Comparison of ENCODE assay signal across 20 mouse cellular contexts in the genomic region with DNA sequence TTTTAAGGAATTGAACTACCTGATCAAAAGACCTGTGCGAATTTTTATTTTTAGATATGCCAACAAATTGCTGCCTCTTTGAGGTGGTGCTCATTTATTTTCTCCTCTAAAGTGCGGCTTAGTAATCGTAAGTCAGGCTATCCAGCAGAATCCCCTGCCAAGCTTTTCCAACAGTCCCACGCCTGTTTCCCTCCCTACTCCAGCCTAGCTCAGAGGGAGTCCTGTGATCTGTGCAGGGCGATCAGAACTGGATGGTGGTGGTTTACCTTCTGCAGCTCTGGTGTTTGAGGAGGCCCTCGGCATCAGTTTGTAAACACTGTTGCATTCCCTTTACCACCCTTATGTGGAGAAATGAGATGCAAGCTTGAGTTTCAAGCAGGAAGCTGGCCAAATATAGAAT. TPM values are rescaled to one million over a fixed set of nuclear protein-coding genes. Genes with fewer than 3 reads are reported as not detected.
DNase-seq lines count a peak whose midpoint lies in the region; ATAC-seq lines count a peak whose summit lies in the region.
"Had no signal": no experiment of that assay in that cellular context is flagged by ENCODE, and none has a peak within 500 bp of the region (broad histone marks: within the 10 kb centered on the region; RNA-seq: fewer than 3 reads in every experiment).

No protein-coding gene starts in this region.

- H3K9ac ChIP-seq in forebrain, embryonic 16.5 days (replicated peaks; ENCODE audit: low read depth, low read length), result no peak overlapping the region
- H3K9ac ChIP-seq in forebrain, embryonic 11.5 days (ENCODE audit: low read length), result no peak overlapping the region
- peak overlapping the region; percentile 14; the same call in 1 of the 2 replicates for H3K9ac ChIP-seq in heart, embryonic 13.5 days
- H3K9ac ChIP-seq in neural tube, embryonic 13.5 days, result no peak overlapping the region
- H3K9ac ChIP-seq in neural tube, embryonic 15.5 days (replicated peaks), result no peak overlapping the region
- H3K9ac ChIP-seq: hindbrain, embryonic 12.5 days; midbrain, embryonic 15.5 days had no signal

- peaks cover 42% of the 10 kb centered on the region for H3K4me1 ChIP-seq in forebrain, embryonic 16.5 days (replicated peaks; ENCODE audit: control insufficient read depth, insufficient read depth, low read length)
- peaks cover 4% of the 10 kb centered on the region; the same call in 1 of the 2 replicates for H3K4me1 ChIP-seq in forebrain, embryonic 11.5 days (replicated peaks; ENCODE audit: control insufficient read depth, insufficient read depth, low read length)
- H3K4me1 ChIP-seq in heart, embryonic 13.5 days, result peaks cover 55% of the 10 kb centered on the region
- peaks cover 43% of the 10 kb centered on the region for H3K4me1 ChIP-seq in neural tube, embryonic 13.5 days (replicated peaks)
- H3K4me1 ChIP-seq in neural tube, embryonic 15.5 days, result peaks cover 41% of the 10 kb centered on the region
- peaks cover 41% of the 10 kb centered on the region for H3K4me1 ChIP-seq in midbrain, embryonic 10.5 days

- ATAC-seq in forebrain, embryonic 16.5 days, result no peak
- ATAC-seq in forebrain, embryonic 11.5 days (replicated peaks; ENCODE audit: low FRiP score), result no peak
- no peak for ATAC-seq in heart, embryonic 13.5 days (ENCODE audit: extremely low read depth, insufficient number of reproducible peaks, low FRiP score, low TSS enrichment)
- ATAC-seq in neural tube, embryonic 13.5 days (ENCODE audit: low read depth), result no peak
- ATAC-seq in neural tube, embryonic 15.5 days (ENCODE audit: low FRiP score), result no peak
- ATAC-seq: intestine, embryonic 16.5 days; midbrain, embryonic 15.5 days; Patski had no signal

- H3K27ac ChIP-seq in forebrain, embryonic 16.5 days (ENCODE audit: low read length), result no peak overlapping the region
- H3K27ac ChIP-seq in forebrain, embryonic 11.5 days (ENCODE audit: low read depth, low read length), result no peak overlapping the region
- H3K27ac ChIP-seq in heart, embryonic 13.5 days (replicated peaks), result no peak overlapping the region
- H3K27ac ChIP-seq in neural tube, embryonic 13.5 days (replicated peaks), result no peak overlapping the region
- H3K27ac ChIP-seq in neural tube, embryonic 15.5 days (replicated peaks), result no peak overlapping the region
- H3K27ac ChIP-seq in midbrain, embryonic 10.5 days (replicated peaks), result no peak overlapping the region
- H3K27ac ChIP-seq: hindbrain, embryonic 12.5 days; midbrain, embryonic 15.5 days had no signal

- H3K4me2 ChIP-seq in forebrain, embryonic 16.5 days (ENCODE audit: low read length), result 0 out of 2 replicates have a peak overlapping the region, but pooled peaks have one; percentile 32
- no peak overlapping the region for H3K4me2 ChIP-seq in forebrain, embryonic 11.5 days (ENCODE audit: low read depth, low read length, severe bottlenecking)
- 0 out of 2 replicates have a peak overlapping the region, but pooled peaks have one; percentile 16 for H3K4me2 ChIP-seq in heart, embryonic 13.5 days
- H3K4me2 ChIP-seq in neural tube, embryonic 13.5 days, result 0 out of 2 replicates have a peak overlapping the region, but pooled peaks have one; percentile 3
- H3K4me2 ChIP-seq in neural tube, embryonic 15.5 days, result no peak overlapping the region
- H3K4me2 ChIP-seq: hindbrain, embryonic 12.5 days; midbrain, embryonic 15.5 days had no signal

- no peaks in the 10 kb centered on the region for H3K36me3 ChIP-seq in forebrain, embryonic 16.5 days (ENCODE audit: control insufficient read depth, insufficient read depth)
- no peaks in the 10 kb centered on the region for H3K36me3 ChIP-seq in forebrain, embryonic 11.5 days (ENCODE audit: control insufficient read depth, insufficient read depth, low read length)
- no peaks in the 10 kb centered on the region for H3K36me3 ChIP-seq in heart, embryonic 13.5 days
- H3K36me3 ChIP-seq in neural tube, embryonic 13.5 days, result no peaks in the 10 kb centered on the region
- H3K36me3 ChIP-seq in neural tube, embryonic 15.5 days, result no peaks in the 10 kb centered on the region
- no peaks in the 10 kb centered on the region for H3K36me3 ChIP-seq in midbrain, embryonic 10.5 days
- H3K36me3 ChIP-seq: hindbrain, embryonic 12.5 days; midbrain, embryonic 15.5 days had no signal

- H3K9me3 ChIP-seq in forebrain, embryonic 16.5 days (ENCODE audit: control insufficient read depth, low read length), result no peaks in the 10 kb centered on the region
- H3K9me3 ChIP-seq in forebrain, embryonic 11.5 days (ENCODE audit: control insufficient read depth, low read length), result no peaks in the 10 kb centered on the region
- H3K9me3 ChIP-seq in heart, embryonic 13.5 days, result no peaks in the 10 kb centered on the region
- no peaks in the 10 kb centered on the region for H3K9me3 ChIP-seq in neural tube, embryonic 13.5 days
- H3K9me3 ChIP-seq in neural tube, embryonic 15.5 days (replicated peaks), result no peaks in the 10 kb centered on the region
- H3K9me3 ChIP-seq in midbrain, embryonic 10.5 days (replicated peaks), result no peaks in the 10 kb centered on the region
- H3K9me3 ChIP-seq: hindbrain, embryonic 12.5 days; midbrain, embryonic 15.5 days had no signal

- H3K4me3 ChIP-seq in forebrain, embryonic 16.5 days (replicated peaks; ENCODE audit: low read length), result no peak overlapping the region
- no peak overlapping the region for H3K4me3 ChIP-seq in forebrain, embryonic 11.5 days (ENCODE audit: low read depth, low read length)
- H3K4me3 ChIP-seq in heart, embryonic 13.5 days, result no peak overlapping the region
- H3K4me3 ChIP-seq in neural tube, embryonic 13.5 days, result no peak overlapping the region
- no peak overlapping the region for H3K4me3 ChIP-seq in neural tube, embryonic 15.5 days (replicated peaks)
- no peak overlapping the region for H3K4me3 ChIP-seq in midbrain, embryonic 10.5 days
- H3K4me3 ChIP-seq: hindbrain, embryonic 12.5 days; midbrain, embryonic 15.5 days had no signal

- WGBS in forebrain, embryonic 16.5 days, result 49% methylated on average over 6 of the region's 6 CpGs
- WGBS in forebrain, embryonic 11.5 days, result 80% methylated on average over 6 of the region's 6 CpGs
- WGBS in heart, embryonic 13.5 days, result 60% methylated on average over 6 of the region's 6 CpGs
- WGBS in neural tube, embryonic 13.5 days, result 79% methylated on average over 6 of the region's 6 CpGs
- WGBS in neural tube, embryonic 15.5 days, result 71% methylated on average over 6 of the region's 6 CpGs
- 76% methylated on average over 6 of the region's 6 CpGs for WGBS in midbrain, embryonic 10.5 days

- no peaks in the 10 kb centered on the region for H3K27me3 ChIP-seq in forebrain, embryonic 16.5 days (replicated peaks; ENCODE audit: control insufficient read depth, insufficient read depth, low read length)
- 0 out of 2 replicates have a peak, but pooled peaks cover under 1% of the 10 kb centered on the region for H3K27me3 ChIP-seq in forebrain, embryonic 11.5 days (ENCODE audit: control insufficient read depth, insufficient read depth, low read length)
- peaks cover 2% of the 10 kb centered on the region for H3K27me3 ChIP-seq in heart, embryonic 13.5 days (replicated peaks)
- H3K27me3 ChIP-seq in neural tube, embryonic 13.5 days, result peaks cover 6% of the 10 kb centered on the region
- H3K27me3 ChIP-seq in neural tube, embryonic 15.5 days (replicated peaks), result no peaks in the 10 kb centered on the region
- peaks cover 11% of the 10 kb centered on the region for H3K27me3 ChIP-seq in midbrain, embryonic 10.5 days (ENCODE audit: low read depth, poor library complexity, severe bottlenecking)
- H3K27me3 ChIP-seq: Patski had no signal

- no peak for DNase-seq in forebrain, embryonic 11.5 days (ENCODE audit: low spot score)
- DNase-seq in heart, adult 9 months (ENCODE audit: low spot score in 2 of 2), result no peak
- no peak for DNase-seq in spleen, postnatal 14 days (ENCODE audit: low spot score in 2 of 2)
- no peak for DNase-seq in midbrain, embryonic 10.5 days (ENCODE audit: low spot score)
- DNase-seq: B cell, adult 2 months; cerebellum, adult 8-10 months; kidney, postnatal 14 days; left cerebral cortex, postnatal 4 days; right cerebral cortex, postnatal 14 days had no signal

RNA-seq across cellular contexts. Expression of gene Ptpra, which starts 3.3 kb away (rescaled TPM):
- polyA plus RNA-seq in forebrain, embryonic 16.5 days (2015; fragmentation: Nextera tagmentation; extraction: Ambion mirVana), result 152 and 160 TPM in 2 replicates
- polyA plus RNA-seq in forebrain, embryonic 11.5 days (2014; fragmentation: Nextera tagmentation; extraction: Ambion mirVana), result 116 and 128 TPM in 2 replicates
- polyA plus RNA-seq in heart, embryonic 13.5 days (2015; fragmentation: Nextera tagmentation; extraction: Ambion mirVana), result 64.0 and 64.6 TPM in 2 replicates
- polyA plus RNA-seq in neural tube, embryonic 13.5 days (2015; fragmentation: Nextera tagmentation; extraction: Ambion mirVana), result 123 and 131 TPM in 2 replicates
- polyA plus RNA-seq in neural tube, embryonic 15.5 days (2015; fragmentation: Nextera tagmentation; extraction: Ambion mirVana), result 123 and 129 TPM in 2 replicates
- polyA plus RNA-seq in midbrain, embryonic 10.5 days (2016; fragmentation: Nextera tagmentation; extraction: Ambion mirVana), result 88.2 and 91.8 TPM in 2 replicates

RNA-seq across cellular contexts. Expression of gene Pced1a, which starts 28.9 kb away (rescaled TPM):
- polyA plus RNA-seq in forebrain, embryonic 16.5 days (2015; fragmentation: Nextera tagmentation; extraction: Ambion mirVana), result 17.3 and 17.8 TPM in 2 replicates
- polyA plus RNA-seq in forebrain, embryonic 11.5 days (2014; fragmentation: Nextera tagmentation; extraction: Ambion mirVana), result 9.6 and 12.2 TPM in 2 replicates
- 7.0 and 7.1 TPM in 2 replicates for polyA plus RNA-seq in heart, embryonic 13.5 days (2015; fragmentation: Nextera tagmentation; extraction: Ambion mirVana)
- 10.2 and 11.7 TPM in 2 replicates for polyA plus RNA-seq in neural tube, embryonic 13.5 days (2015; fragmentation: Nextera tagmentation; extraction: Ambion mirVana)
- 14.3 and 16.0 TPM in 2 replicates for polyA plus RNA-seq in neural tube, embryonic 15.5 days (2015; fragmentation: Nextera tagmentation; extraction: Ambion mirVana)
- polyA plus RNA-seq in midbrain, embryonic 10.5 days (2016; fragmentation: Nextera tagmentation; extraction: Ambion mirVana), result 13.9 and 14.4 TPM in 2 replicates

RNA-seq across cellular contexts. Expression of gene Vps16, which starts 29.3 kb away (rescaled TPM):
- 134 and 138 TPM in 2 replicates for polyA plus RNA-seq in forebrain, embryonic 16.5 days (2015; fragmentation: Nextera tagmentation; extraction: Ambion mirVana)
- polyA plus RNA-seq in forebrain, embryonic 11.5 days (2014; fragmentation: Nextera tagmentation; extraction: Ambion mirVana), result 95.8 and 103 TPM in 2 replicates
- 51.8 and 55.4 TPM in 2 replicates for polyA plus RNA-seq in heart, embryonic 13.5 days (2015; fragmentation: Nextera tagmentation; extraction: Ambion mirVana)
- polyA plus RNA-seq in neural tube, embryonic 13.5 days (2015; fragmentation: Nextera tagmentation; extraction: Ambion mirVana), result 98.2 and 103 TPM in 2 replicates
- polyA plus RNA-seq in neural tube, embryonic 15.5 days (2015; fragmentation: Nextera tagmentation; extraction: Ambion mirVana), result 102 TPM in 2 replicates
- 117 and 126 TPM in 2 replicates for polyA plus RNA-seq in midbrain, embryonic 10.5 days (2016; fragmentation: Nextera tagmentation; extraction: Ambion mirVana)

RNA-seq across cellular contexts. Expression of gene Tmem239, which starts 47.1 kb away (rescaled TPM):
- polyA plus RNA-seq in forebrain, embryonic 16.5 days (2015; fragmentation: Nextera tagmentation; extraction: Ambion mirVana), result 0.27 TPM in 1 of 2 replicates, not detected in the other
- polyA plus RNA-seq in forebrain, embryonic 11.5 days (2014; fragmentation: Nextera tagmentation; extraction: Ambion mirVana), result not detected in 2 replicates
- 0.11 TPM in 1 of 2 replicates, not detected in the other for polyA plus RNA-seq in heart, embryonic 13.5 days (2015; fragmentation: Nextera tagmentation; extraction: Ambion mirVana)
- 0.29 TPM in 1 of 2 replicates, not detected in the other for polyA plus RNA-seq in neural tube, embryonic 13.5 days (2015; fragmentation: Nextera tagmentation; extraction: Ambion mirVana)
- polyA plus RNA-seq in neural tube, embryonic 15.5 days (2015; fragmentation: Nextera tagmentation; extraction: Ambion mirVana), result not detected in 2 replicates
- polyA plus RNA-seq in midbrain, embryonic 10.5 days (2016; fragmentation: Nextera tagmentation; extraction: Ambion mirVana), result 0.12 TPM in 1 of 2 replicates, not detected in the other
- polyA plus RNA-seq: embryonic facial prominence, embryonic 14.5 days; frontal cortex, adult 2 months; hindbrain, embryonic 12.5 days; intestine, embryonic 16.5 days; liver, embryonic 16.5 days; Patski had no signal

RNA-seq across cellular contexts. Expression of gene 1700020A23Rik, which starts 48.4 kb away (rescaled TPM):
- 0.73 and 0.86 TPM in 2 replicates for polyA plus RNA-seq in forebrain, embryonic 16.5 days (2015; fragmentation: Nextera tagmentation; extraction: Ambion mirVana)
- polyA plus RNA-seq in forebrain, embryonic 11.5 days (2014; fragmentation: Nextera tagmentation; extraction: Ambion mirVana), result not detected in 2 replicates
- not detected in 2 replicates for polyA plus RNA-seq in heart, embryonic 13.5 days (2015; fragmentation: Nextera tagmentation; extraction: Ambion mirVana)
- not detected in 2 replicates for polyA plus RNA-seq in neural tube, embryonic 13.5 days (2015; fragmentation: Nextera tagmentation; extraction: Ambion mirVana)
- polyA plus RNA-seq in neural tube, embryonic 15.5 days (2015; fragmentation: Nextera tagmentation; extraction: Ambion mirVana), result 0.36 and 0.56 TPM in 2 replicates
- polyA plus RNA-seq in midbrain, embryonic 10.5 days (2016; fragmentation: Nextera tagmentation; extraction: Ambion mirVana), result 0.40 TPM in 1 of 2 replicates, not detected in the other
- polyA plus RNA-seq: embryonic facial prominence, embryonic 14.5 days; frontal cortex, adult 2 months; hindbrain, embryonic 12.5 days; liver, embryonic 16.5 days; midbrain, embryonic 15.5 days; Patski had no signal

Comparison
In these comparisons a context has a peak if more than half of its experiments do, and no peak if none do; other contexts are left out.
1. H3K4me2 ChIP-seq: peak in forebrain, embryonic 16.5 days (single experiment), heart, embryonic 13.5 days (single experiment) and neural tube, embryonic 13.5 days (single experiment); none in forebrain, embryonic 11.5 days (single experiment) and neural tube, embryonic 15.5 days (single experiment).